In genomic region chr12:69923128-69923527, GRCm38 (mm10) we compare ENCODE assay signal across 16 mouse cellular contexts.
"Had no signal": no experiment of that assay in that cellular context is flagged by ENCODE, and none has a peak within 500 bp of the region (broad histone marks: within the 10 kb centered on the region; RNA-seq: fewer than 3 reads in every experiment).

No protein-coding gene starts in this region.

- H3K9ac ChIP-seq: kidney, embryonic 15.5 days; limb, embryonic 13.5 days; midbrain, embryonic 13.5 days; stomach, embryonic 15.5 days had no signal

- H3K4me3 ChIP-seq: kidney, embryonic 15.5 days; limb, embryonic 13.5 days; midbrain, embryonic 13.5 days; stomach, embryonic 15.5 days had no signal

- H3K36me3 ChIP-seq: kidney, embryonic 15.5 days; limb, embryonic 13.5 days; stomach, embryonic 15.5 days had no signal

- H3K4me2 ChIP-seq: kidney, embryonic 15.5 days; limb, embryonic 13.5 days; midbrain, embryonic 13.5 days; stomach, embryonic 15.5 days had no signal

- H3K9me3 ChIP-seq: kidney, embryonic 15.5 days; limb, embryonic 13.5 days; midbrain, embryonic 13.5 days; stomach, embryonic 15.5 days had no signal

- H3K4me1 ChIP-seq: kidney, embryonic 15.5 days; limb, embryonic 13.5 days; midbrain, embryonic 13.5 days; stomach, embryonic 15.5 days had no signal

- DNase-seq: kidney, adult 2 months; kidney, postnatal 14 days; layer of hippocampus, adult 9-11 months; layer of hippocampus, postnatal 36 days; left cerebral cortex, postnatal 4 days; lung, adult 2 months; right cerebral cortex, postnatal 14 days; thymus, adult 2 months; thymus, postnatal 25 days had no signal

- H3K27me3 ChIP-seq: kidney, embryonic 15.5 days; limb, embryonic 13.5 days; midbrain, embryonic 13.5 days; stomach, embryonic 15.5 days had no signal

- ATAC-seq: intestine, embryonic 16.5 days; lung, postnatal 0 days; midbrain, embryonic 13.5 days had no signal

- H3K27ac ChIP-seq: kidney, embryonic 15.5 days; limb, embryonic 13.5 days; macrophage; midbrain, embryonic 13.5 days; stomach, embryonic 15.5 days had no signal
